Mouse (Mus musculus) stomach, embryonic 14.5 days (tissue): ENCODE measurements around the gene Rmi2. TPM values are rescaled to one million over a fixed set of nuclear protein-coding genes. Genes with fewer than 3 reads are reported as not detected.

Experiments
- ATAC-seq: fragments of 200-750 bp; cut with Nextera tagmentation; 2 replicates; pipeline ENCODE4 v1.8.0; 2017; ENCODE audit warnings: low read depth, moderate TSS enrichment; ENCODE audit not compliant: insufficient number of reproducible peaks, insufficient read depth, low FRiP score
- H3K27ac ChIP-seq: fragments of 300-500 bp; sonication (generic); 2 replicates; pipeline ENCODE4 v1.5.1; 2014; ENCODE audit warnings: mild to moderate bottlenecking, low read length, moderate library complexity, mixed read lengths
- H3K27me3 ChIP-seq: fragments of 300-500 bp; sonication (generic); 2 replicates; pipeline ENCODE4 v1.6.1; 2014; ENCODE audit warnings: low read length, control low read depth, mixed read lengths; ENCODE audit not compliant: control insufficient read depth, insufficient read depth
- H3K36me3 ChIP-seq: fragments of 300-500 bp; sonication (generic); 2 replicates; pipeline ENCODE4 v1.6.1; 2014; ENCODE audit warnings: mild to moderate bottlenecking, control low read depth, low read length, moderate library complexity, mixed read lengths; ENCODE audit not compliant: control insufficient read depth, insufficient read depth
- H3K4me1 ChIP-seq: fragments of 300-500 bp; sonication (generic); 2 replicates; pipeline ENCODE4 v1.6.1; 2014; ENCODE audit warnings: low read length, control low read depth, mixed read lengths; ENCODE audit not compliant: control insufficient read depth, insufficient read depth
- H3K4me2 ChIP-seq: fragments of 300-500 bp; sonication (generic); replicated peaks from 2 replicates; pipeline ENCODE4 v1.6.1; 2014; ENCODE audit warnings: low read depth, low read length, control low read depth
- H3K4me3 ChIP-seq: fragments of 300-500 bp; sonication (generic); 2 replicates; pipeline ENCODE4 v1.5.1; 2014; ENCODE audit warnings: low read depth, low read length, control low read depth
- H3K9ac ChIP-seq: fragments of 300-500 bp; sonication (generic); replicated peaks from 2 replicates; pipeline ENCODE4 v1.6.1; 2014; ENCODE audit warnings: low read depth, mild to moderate bottlenecking, control low read depth, low read length, moderate library complexity, mixed read lengths
- H3K9me3 ChIP-seq: fragments of 300-500 bp; sonication (generic); 2 replicates; pipeline ENCODE4 v1.6.1; 2016; ENCODE audit warnings: low read depth, low read length, control low read depth; ENCODE audit not compliant: control insufficient read depth
- WGBS: fragments of 180-500 bp; shearing (Covaris S2); extraction: QIAGEN DNeasy Blood & Tissue Kit; methylation state at CpG from one replicate; pipeline ENCODE4 v1.1.7; 2014; 5-methylcytosine and 5-hydroxymethylcytosine counted together
- polyA plus RNA-seq: library from polyadenylated mRNA; unstranded; fragments of >200 nt; fragmentation: Nextera tagmentation; extraction: Ambion mirVana; gene quantifications from 2 replicates; pipeline ENCODE4 v1.2.1, GENCODE M21; 2014

Rmi2 gene
- polyA plus RNA-seq, 1 experiment from 2014 or later: 5.1 TPM

DNA sequence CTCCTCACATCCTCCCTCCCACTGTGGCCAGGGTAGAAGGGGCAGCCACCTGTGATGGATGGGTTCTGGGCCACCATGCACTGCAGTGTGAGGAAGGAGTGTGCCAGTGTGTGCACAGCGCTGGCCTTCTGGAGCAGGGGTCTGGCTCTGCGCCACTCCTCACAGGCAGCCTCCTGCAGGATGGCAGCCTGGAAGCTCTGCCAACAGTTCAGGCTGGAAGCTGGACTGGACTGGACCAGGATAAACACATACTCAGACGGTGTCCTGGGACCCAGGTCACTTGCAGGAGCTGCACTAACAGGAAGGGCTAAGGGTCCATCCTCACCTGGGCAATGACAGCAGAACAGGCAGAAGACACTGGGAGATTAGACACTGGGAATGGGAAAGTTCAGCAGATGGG, 98.5 kb downstream of the Rmi2 start:
- H3K9me3 ChIP-seq: no peaks in the 10 kb centered on the region
- no peaks in the 10 kb centered on the region for H3K27me3 ChIP-seq
- WGBS: 72% methylated on average over 3 of the region's 3 CpGs
- H3K36me3 ChIP-seq: no peaks in the 10 kb centered on the region
- H3K27ac ChIP-seq: no peak overlapping the region
- no peak overlapping the region for H3K4me3 ChIP-seq
- no peak for ATAC-seq
- no peaks in the 10 kb centered on the region for H3K4me1 ChIP-seq
- H3K9ac ChIP-seq: no peak overlapping the region
- no peak overlapping the region for H3K4me2 ChIP-seq

DNA sequence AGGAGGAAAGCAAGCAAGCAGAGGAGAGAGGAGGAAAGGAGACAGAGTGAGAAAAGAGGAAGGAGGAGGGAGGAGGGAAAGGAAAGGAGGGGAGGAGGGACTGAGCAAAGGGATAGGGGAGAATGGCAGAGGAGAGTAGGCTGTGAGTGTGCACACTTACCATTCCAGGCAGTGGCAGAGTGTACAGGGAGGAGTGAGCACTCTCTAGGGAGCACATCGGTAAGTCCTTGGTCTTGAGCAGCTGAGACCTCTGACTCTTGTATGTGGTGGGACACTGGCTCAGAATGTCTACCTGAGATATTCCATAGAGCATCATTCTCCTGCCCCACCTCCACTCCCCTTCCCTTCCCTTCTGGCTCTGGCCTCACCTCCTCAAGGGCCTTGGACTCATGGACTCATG, 99.2 kb downstream of the Rmi2 start:
- WGBS: 100% methylated on average over 1 of the region's 1 CpGs
- Histone ChIP-seq H3K36me3 (no peaks in the 10 kb centered on the region), H3K9ac (no peak overlapping the region), H3K4me3 (no peak overlapping the region), H3K27ac (no peak overlapping the region), H3K4me2 (no peak overlapping the region), H3K9me3 (no peaks in the 10 kb centered on the region), H3K27me3 (no peaks in the 10 kb centered on the region), H3K4me1 (no peaks in the 10 kb centered on the region)
- no peak for ATAC-seq

DNA sequence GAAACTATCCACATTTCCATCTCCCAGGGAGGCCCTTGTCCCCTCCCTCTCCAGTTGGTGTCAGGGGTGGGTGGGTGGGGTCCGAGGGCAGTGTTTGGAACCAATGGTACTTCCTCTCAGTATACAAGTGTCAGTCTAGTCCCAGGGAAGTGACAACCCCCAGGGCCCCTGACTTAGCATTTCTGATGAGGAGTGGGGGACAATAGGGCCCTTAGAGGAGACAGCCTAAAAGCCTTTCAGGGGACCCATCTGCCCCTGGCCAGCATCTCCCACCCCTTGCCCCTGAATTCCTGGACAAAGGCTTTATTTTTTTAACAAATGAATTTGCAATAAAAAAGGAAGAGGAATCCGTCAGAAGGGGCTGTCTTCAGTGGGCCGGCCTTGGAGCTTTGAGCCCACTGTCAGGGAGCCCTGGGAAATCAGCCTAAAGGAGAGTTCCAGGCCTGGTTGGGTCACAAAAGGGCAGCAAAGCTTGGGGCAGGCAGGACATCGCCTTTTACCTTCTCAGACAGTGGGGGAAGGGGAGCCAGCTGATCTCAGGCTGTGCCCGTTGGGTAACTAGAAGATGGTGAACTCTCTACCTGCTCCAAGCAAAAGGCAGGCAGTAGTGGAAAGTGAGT, 102.0 kb downstream of the Rmi2 start:
- H3K27me3 ChIP-seq: no peaks in the 10 kb centered on the region
- H3K9ac ChIP-seq: no peak overlapping the region
- H3K4me3 ChIP-seq: no peak overlapping the region
- no peak for ATAC-seq
- no peaks in the 10 kb centered on the region for H3K9me3 ChIP-seq
- H3K27ac ChIP-seq: no peak overlapping the region
- no peaks in the 10 kb centered on the region for H3K4me1 ChIP-seq
- WGBS: 52% methylated on average over 5 of the region's 5 CpGs
- no peaks in the 10 kb centered on the region for H3K36me3 ChIP-seq
- H3K4me2 ChIP-seq: no peak overlapping the region

DNA sequence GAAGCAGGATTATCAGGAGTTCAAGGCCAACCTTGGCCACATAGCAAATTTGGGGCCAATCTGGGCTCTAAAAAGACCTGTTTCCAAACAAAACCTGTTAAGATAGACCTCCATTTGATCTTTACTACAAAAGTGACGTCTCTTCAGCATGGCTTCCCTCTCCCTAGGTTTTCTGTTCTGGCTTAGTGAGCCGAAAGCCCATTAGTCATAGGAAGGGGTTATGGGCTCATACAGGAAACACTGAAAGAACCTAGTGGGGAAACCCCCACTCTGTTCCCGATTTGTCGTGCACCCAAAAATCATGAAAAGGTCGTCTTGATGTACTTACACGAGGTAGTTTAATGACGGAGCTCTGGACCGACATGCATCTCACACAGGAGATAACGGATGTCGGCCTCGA, 102.6 kb downstream of the Rmi2 start:
- Histone ChIP-seq H3K9ac (no peak overlapping the region), H3K4me2 (no peak overlapping the region), H3K9me3 (no peaks in the 10 kb centered on the region), H3K36me3 (no peaks in the 10 kb centered on the region), H3K27ac (no peak overlapping the region), H3K4me1 (no peaks in the 10 kb centered on the region), H3K4me3 (no peak overlapping the region), H3K27me3 (no peaks in the 10 kb centered on the region)
- ATAC-seq: no peak
- WGBS: 62% methylated on average over 11 of the region's 11 CpGs

DNA sequence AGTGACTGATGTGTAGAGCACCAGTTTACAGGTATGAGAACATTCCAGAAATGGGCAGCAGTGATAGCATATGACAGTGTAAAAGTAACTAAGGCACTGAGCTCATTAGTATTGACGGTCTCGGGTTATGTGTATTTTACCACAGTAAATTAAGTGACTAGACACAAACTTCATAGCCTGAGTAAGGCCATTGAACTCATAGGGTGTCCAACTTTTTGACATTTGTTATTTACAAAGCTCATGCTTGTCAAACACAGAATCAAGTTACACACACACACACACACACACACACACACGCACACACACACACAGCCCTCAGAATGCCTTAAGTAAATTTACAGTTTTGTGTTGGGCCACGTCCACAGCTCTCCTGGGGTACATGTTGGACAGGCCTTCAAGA, 105.1 kb downstream of the Rmi2 start:
- ATAC-seq: no peak
- H3K9me3 ChIP-seq: no peaks in the 10 kb centered on the region
- H3K9ac ChIP-seq: no peak overlapping the region
- H3K4me2 ChIP-seq: no peak overlapping the region
- 57% methylated on average over 4 of the region's 4 CpGs for WGBS
- no peaks in the 10 kb centered on the region for H3K36me3 ChIP-seq
- H3K4me3 ChIP-seq: no peak overlapping the region
- no peaks in the 10 kb centered on the region for H3K4me1 ChIP-seq
- no peaks in the 10 kb centered on the region for H3K27me3 ChIP-seq
- H3K27ac ChIP-seq: no peak overlapping the region

DNA sequence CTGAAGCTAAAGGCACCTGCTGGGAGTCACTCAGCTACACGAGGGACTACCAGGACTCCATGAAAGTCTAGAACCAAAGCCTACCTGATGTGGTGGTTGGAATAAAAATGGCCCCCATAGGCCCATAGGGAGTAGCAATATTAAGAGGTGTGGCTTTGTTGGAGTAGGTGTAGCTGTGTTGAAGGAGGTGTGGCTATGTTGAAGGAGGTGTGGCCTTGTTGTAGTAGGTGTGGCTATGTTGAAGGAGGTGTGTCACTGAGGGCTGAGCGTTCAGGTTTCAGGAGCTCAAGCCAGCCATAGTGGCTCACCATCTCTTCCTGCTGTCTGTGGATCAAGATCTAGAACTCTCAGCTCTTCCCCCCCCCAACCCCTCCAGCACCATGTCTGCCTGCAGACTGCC, 105.8 kb downstream of the Rmi2 start:
- WGBS: 86% methylated on average over 2 of the region's 2 CpGs
- H3K27ac ChIP-seq: no peak overlapping the region
- ATAC-seq: no peak
- no peaks in the 10 kb centered on the region for H3K27me3 ChIP-seq
- H3K4me1 ChIP-seq: no peaks in the 10 kb centered on the region
- H3K4me3 ChIP-seq: no peak overlapping the region
- H3K36me3 ChIP-seq: no peaks in the 10 kb centered on the region
- H3K9ac ChIP-seq: no peak overlapping the region
- no peaks in the 10 kb centered on the region for H3K9me3 ChIP-seq
- H3K4me2 ChIP-seq: no peak overlapping the region

Other genes starting within 250 kb of the Rmi2 start
- 11.3 and 11.4 TPM in 2 replicates for gene Socs1, start 49.5 kb upstream of the Rmi2 start, polyA plus RNA-seq
- not detected in 2 replicates for gene Tnp2, start 46.4 kb upstream of the Rmi2 start, polyA plus RNA-seq
- not detected in 2 replicates for gene Prm3, start 44.1 kb upstream of the Rmi2 start, polyA plus RNA-seq
- gene Prm2, start 38.9 kb upstream of the Rmi2 start, polyA plus RNA-seq: not detected in 2 replicates
- not detected in 2 replicates for gene Prm1, start 29.2 kb upstream of the Rmi2 start, polyA plus RNA-seq
- gene Gm11172, start 22.1 kb upstream of the Rmi2 start, polyA plus RNA-seq: not detected in 2 replicates
- gene Snn, start 225.9 kb downstream of the Rmi2 start, polyA plus RNA-seq: 45.7 and 49.9 TPM in 2 replicates
- 105 and 107 TPM in 2 replicates for gene Litaf, start 231.1 kb downstream of the Rmi2 start, polyA plus RNA-seq